Mouse (Mus musculus): ENCODE measurements around the gene Ttll1. TPM values are rescaled to one million over a fixed set of nuclear protein-coding genes. Genes with fewer than 3 reads are reported as not detected.

Gene Ttll1
- total and polyA plus RNA-seq, 2 experiments from 2014 or later = 10.7 to 25.7 TPM

DNA sequence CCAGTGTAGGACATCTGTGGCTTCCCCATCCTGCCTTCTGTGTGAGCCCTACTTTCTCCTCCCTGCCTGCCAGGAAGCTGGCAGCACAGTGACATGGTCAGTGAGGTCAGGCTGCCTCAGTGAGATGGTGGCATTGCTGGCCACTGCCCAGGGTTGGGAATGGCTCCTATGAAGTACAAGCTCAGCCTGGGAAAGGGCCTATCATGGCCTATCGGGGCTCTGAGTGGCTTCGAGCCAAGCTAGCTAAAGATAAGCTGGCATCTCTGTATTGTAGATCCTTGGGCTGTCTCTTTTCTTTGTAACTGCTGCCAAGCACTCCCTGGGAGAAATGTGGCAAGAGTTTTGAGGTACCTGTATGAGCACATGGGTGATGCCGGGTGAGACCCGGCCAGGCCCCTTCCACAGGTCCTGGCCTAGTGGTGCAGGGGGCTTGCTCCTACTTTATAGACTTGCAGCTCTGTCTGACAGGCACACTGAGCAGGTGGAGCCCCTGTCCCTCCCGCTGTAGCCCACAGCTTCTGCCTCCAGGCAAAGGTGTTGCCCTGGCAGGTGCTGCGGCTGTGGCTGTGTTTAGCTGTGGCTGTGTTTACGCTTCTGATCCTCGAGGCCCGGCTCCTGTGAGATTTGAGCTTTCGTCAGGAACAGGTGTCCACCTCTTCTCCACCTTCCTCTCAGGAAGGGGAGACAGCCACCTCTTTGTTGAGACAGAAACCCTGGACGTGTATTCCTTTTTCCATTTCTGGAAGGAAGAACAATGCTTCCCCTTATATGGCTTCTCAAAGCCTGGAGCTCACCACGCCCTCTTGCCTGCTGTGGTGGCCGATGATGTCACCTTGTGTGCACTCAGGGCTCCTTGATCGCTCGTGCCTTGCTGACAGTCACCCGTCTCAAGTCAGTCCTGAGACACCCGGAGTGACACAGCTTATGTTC is 24.5 kb upstream of the Ttll1 start:
- no peak overlapping the region; the same call in 1 of the 2 replicates for H3K4me2 ChIP-seq (ENCODE audit: low read depth, low read length)
- TF ChIP-seq CTCF (IDR thresholded peaks at IDR 0.05; ENCODE audit: low read depth) (no peak), EP300 (IDR thresholded peaks at IDR 0.05; ENCODE audit: low read depth) (no peak)
- 0 out of 2 replicates have a peak, but pooled peaks cover 5% of the 10 kb centered on the region for H3K36me3 ChIP-seq (replicated peaks; ENCODE audit: control insufficient read depth, insufficient read depth, low read length)
- DNase-seq (ENCODE audit: low spot score) (no peak), ATAC-seq (ENCODE audit: insufficient read depth, low read depth) (peak; percentile 72)
- H3K9ac ChIP-seq (replicated peaks; ENCODE audit: low read depth, low read length) = no peak overlapping the region
- H3K27me3 ChIP-seq (ENCODE audit: control insufficient read depth, insufficient read depth, low read length) = no peaks in the 10 kb centered on the region
- 26% methylated on average over 17 of the region's 17 CpGs for WGBS
- H3K27ac ChIP-seq (ENCODE audit: low read depth) = peak overlapping the region; percentile 85
- no peak overlapping the region for H3K4me3 ChIP-seq (ENCODE audit: low read depth, low read length)
- H3K4me1 ChIP-seq (ENCODE audit: control insufficient read depth, insufficient read depth) = peaks cover 46% of the 10 kb centered on the region
- H3K9me3 ChIP-seq (replicated peaks; ENCODE audit: control insufficient read depth, low read length) = no peaks in the 10 kb centered on the region

DNA sequence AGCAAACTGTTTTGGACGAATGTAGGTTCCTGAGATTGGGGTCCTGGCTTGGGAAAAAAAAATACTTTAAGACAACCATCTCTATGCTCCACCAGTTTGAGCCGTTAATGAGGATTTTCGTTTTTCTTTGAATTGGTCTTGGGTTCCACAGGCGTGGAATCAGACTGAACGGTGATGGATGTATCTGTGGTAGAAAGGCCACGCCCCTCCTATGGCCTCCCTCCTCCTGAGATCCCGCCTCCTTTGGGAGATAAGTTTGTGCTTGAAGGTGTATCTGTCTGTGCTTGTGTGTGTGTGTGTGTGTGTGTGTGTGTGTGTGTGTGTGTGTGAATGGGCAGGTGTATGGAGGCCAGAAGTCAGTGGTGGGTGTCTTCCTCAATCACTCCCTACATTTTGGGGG is 21.9 kb upstream of the Ttll1 start:
- Histone ChIP-seq H3K27ac (ENCODE audit: low read depth) (no peak overlapping the region), H3K4me2 (ENCODE audit: low read depth, low read length) (no peak overlapping the region), H3K36me3 (replicated peaks; ENCODE audit: control insufficient read depth, insufficient read depth, low read length) (0 out of 2 replicates have a peak, but pooled peaks cover 5% of the 10 kb centered on the region), H3K9me3 (replicated peaks; ENCODE audit: control insufficient read depth, low read length) (no peaks in the 10 kb centered on the region), H3K4me1 (ENCODE audit: control insufficient read depth, insufficient read depth) (peaks cover 57% of the 10 kb centered on the region), H3K4me3 (ENCODE audit: low read depth, low read length) (no peak overlapping the region), H3K27me3 (ENCODE audit: control insufficient read depth, insufficient read depth, low read length) (no peaks in the 10 kb centered on the region), H3K9ac (replicated peaks; ENCODE audit: low read depth, low read length) (no peak overlapping the region)
- DNase-seq (ENCODE audit: low spot score) (no peak), ATAC-seq (ENCODE audit: insufficient read depth, low read depth) (no peak)
- WGBS = 80% methylated on average over 7 of the region's 7 CpGs
- no peak for TF ChIP-seq CTCF (IDR thresholded peaks at IDR 0.05; ENCODE audit: low read depth)
- no peak for TF ChIP-seq EP300 (IDR thresholded peaks at IDR 0.05; ENCODE audit: low read depth)

DNA sequence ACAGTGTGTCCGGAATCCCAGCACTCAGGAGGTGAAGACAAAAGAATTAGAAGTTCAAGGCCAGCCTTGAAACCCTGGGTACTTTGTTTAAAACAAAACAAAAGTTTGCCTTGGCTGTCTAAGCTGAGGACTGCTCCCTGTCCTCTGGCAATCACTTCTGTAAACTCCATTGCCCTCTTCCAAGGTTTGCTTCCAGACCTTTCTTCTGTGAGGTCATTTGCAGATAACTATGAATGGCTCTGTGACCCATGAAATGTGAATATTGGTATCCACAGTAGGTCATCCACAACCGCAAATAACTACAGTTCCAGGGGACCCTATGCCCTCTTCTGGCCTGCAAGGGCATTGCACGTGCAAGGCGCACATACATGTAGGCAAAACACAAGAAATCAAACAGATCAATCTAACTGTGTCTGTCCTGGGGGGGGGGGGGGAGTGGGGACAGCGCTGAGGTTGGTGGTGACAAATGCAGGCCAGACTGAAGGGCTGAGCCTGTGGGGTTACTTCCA is 21.3 kb upstream of the Ttll1 start:
- no peak for TF ChIP-seq EP300 (IDR thresholded peaks at IDR 0.05; ENCODE audit: low read depth)
- peak; percentile 28 for TF ChIP-seq CTCF (IDR thresholded peaks at IDR 0.05; ENCODE audit: low read depth)
- 96% methylated on average over 4 of the region's 5 CpGs for WGBS

DNA sequence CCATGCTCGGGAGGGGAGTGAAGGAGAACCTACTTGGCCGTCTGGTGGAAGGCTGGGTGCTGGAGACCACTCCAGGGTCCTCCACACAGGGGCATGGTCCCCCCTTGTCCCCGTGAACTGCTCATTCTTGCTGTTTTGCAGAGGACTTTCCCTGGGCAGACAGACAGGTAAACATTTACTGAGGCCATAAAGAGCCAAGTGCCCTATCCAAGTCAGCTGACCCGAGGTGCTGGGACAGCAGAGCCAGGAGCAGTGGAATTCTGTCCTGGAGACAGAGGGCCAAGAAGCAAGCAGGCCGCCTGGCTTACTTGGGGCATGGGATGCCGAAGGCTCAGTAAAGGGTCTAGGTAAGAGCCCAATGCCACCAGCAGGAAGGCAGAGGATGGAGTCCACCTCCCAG is 20.0 kb upstream of the Ttll1 start:
- Histone ChIP-seq H3K36me3 (replicated peaks; ENCODE audit: control insufficient read depth, insufficient read depth, low read length) (0 out of 2 replicates have a peak, but pooled peaks cover 5% of the 10 kb centered on the region), H3K9me3 (replicated peaks; ENCODE audit: control insufficient read depth, low read length) (no peaks in the 10 kb centered on the region), H3K27me3 (ENCODE audit: control insufficient read depth, insufficient read depth, low read length) (no peaks in the 10 kb centered on the region), H3K4me1 (ENCODE audit: control insufficient read depth, insufficient read depth) (peaks cover 60% of the 10 kb centered on the region), H3K4me2 (ENCODE audit: low read depth, low read length) (no peak overlapping the region), H3K4me3 (ENCODE audit: low read depth, low read length) (no peak overlapping the region), H3K27ac (ENCODE audit: low read depth) (peak overlapping the region; percentile 72), H3K9ac (replicated peaks; ENCODE audit: low read depth, low read length) (no peak overlapping the region)
- no peak for TF ChIP-seq EP300 (IDR thresholded peaks at IDR 0.05; ENCODE audit: low read depth)
- TF ChIP-seq CTCF (IDR thresholded peaks at IDR 0.05; ENCODE audit: low read depth) = no peak
- WGBS = 77% methylated on average over 6 of the region's 6 CpGs
- no peak for ATAC-seq (ENCODE audit: insufficient read depth, low read depth)
- DNase-seq (ENCODE audit: low spot score) = no peak

More for the DNA sequence above, 21.3 kb upstream of the Ttll1 start:
- ATAC-seq (ENCODE audit: insufficient read depth, low read depth) = no peak
- DNase-seq (ENCODE audit: low spot score) = no peak
- Histone ChIP-seq H3K9me3 (replicated peaks; ENCODE audit: control insufficient read depth, low read length) (no peaks in the 10 kb centered on the region), H3K27ac (ENCODE audit: low read depth) (no peak overlapping the region), H3K9ac (replicated peaks; ENCODE audit: low read depth, low read length) (no peak overlapping the region), H3K4me2 (ENCODE audit: low read depth, low read length) (no peak overlapping the region), H3K36me3 (replicated peaks; ENCODE audit: control insufficient read depth, insufficient read depth, low read length) (0 out of 2 replicates have a peak, but pooled peaks cover 5% of the 10 kb centered on the region), H3K4me3 (ENCODE audit: low read depth, low read length) (no peak overlapping the region), H3K27me3 (ENCODE audit: control insufficient read depth, insufficient read depth, low read length) (no peaks in the 10 kb centered on the region), H3K4me1 (ENCODE audit: control insufficient read depth, insufficient read depth) (peaks cover 63% of the 10 kb centered on the region)

DNA sequence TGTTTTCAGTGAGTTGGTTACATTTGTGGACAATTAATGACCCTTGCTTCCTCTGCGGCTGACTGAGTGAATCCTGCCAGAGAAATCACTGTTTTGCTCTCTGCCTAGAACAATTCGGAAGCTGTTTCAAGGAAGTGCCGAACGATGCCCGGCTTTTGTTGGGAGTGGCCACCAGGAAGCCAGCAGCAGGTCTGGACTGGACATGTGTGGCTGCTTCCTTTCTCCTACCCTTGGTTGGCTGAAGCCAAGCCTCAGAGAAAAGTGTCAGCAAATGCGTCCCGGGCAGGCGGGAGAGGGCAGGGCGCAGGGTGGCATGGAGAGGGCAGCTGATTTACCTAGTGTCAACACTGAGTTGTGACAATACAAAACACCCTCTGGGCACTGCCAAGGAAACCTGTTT is 19.5 kb upstream of the Ttll1 start:
- WGBS = 66% methylated on average over 9 of the region's 9 CpGs
- Histone ChIP-seq H3K27ac (ENCODE audit: low read depth) (peak overlapping the region; percentile 72), H3K4me2 (ENCODE audit: low read depth, low read length) (no peak overlapping the region), H3K36me3 (replicated peaks; ENCODE audit: control insufficient read depth, insufficient read depth, low read length) (0 out of 2 replicates have a peak, but pooled peaks cover 5% of the 10 kb centered on the region), H3K9me3 (replicated peaks; ENCODE audit: control insufficient read depth, low read length) (no peaks in the 10 kb centered on the region), H3K9ac (replicated peaks; ENCODE audit: low read depth, low read length) (no peak overlapping the region), H3K27me3 (ENCODE audit: control insufficient read depth, insufficient read depth, low read length) (no peaks in the 10 kb centered on the region), H3K4me1 (ENCODE audit: control insufficient read depth, insufficient read depth) (peaks cover 60% of the 10 kb centered on the region), H3K4me3 (ENCODE audit: low read depth, low read length) (no peak overlapping the region)
- no peak for DNase-seq (ENCODE audit: low spot score)
- TF ChIP-seq CTCF (IDR thresholded peaks at IDR 0.05; ENCODE audit: low read depth) (no peak), EP300 (IDR thresholded peaks at IDR 0.05; ENCODE audit: low read depth) (no peak)
- ATAC-seq (ENCODE audit: insufficient read depth, low read depth) = no peak

All from heart, postnatal 0 days (tissue).